Comparison of ENCODE assay signal across 8 mouse cellular contexts in the genomic region with DNA sequence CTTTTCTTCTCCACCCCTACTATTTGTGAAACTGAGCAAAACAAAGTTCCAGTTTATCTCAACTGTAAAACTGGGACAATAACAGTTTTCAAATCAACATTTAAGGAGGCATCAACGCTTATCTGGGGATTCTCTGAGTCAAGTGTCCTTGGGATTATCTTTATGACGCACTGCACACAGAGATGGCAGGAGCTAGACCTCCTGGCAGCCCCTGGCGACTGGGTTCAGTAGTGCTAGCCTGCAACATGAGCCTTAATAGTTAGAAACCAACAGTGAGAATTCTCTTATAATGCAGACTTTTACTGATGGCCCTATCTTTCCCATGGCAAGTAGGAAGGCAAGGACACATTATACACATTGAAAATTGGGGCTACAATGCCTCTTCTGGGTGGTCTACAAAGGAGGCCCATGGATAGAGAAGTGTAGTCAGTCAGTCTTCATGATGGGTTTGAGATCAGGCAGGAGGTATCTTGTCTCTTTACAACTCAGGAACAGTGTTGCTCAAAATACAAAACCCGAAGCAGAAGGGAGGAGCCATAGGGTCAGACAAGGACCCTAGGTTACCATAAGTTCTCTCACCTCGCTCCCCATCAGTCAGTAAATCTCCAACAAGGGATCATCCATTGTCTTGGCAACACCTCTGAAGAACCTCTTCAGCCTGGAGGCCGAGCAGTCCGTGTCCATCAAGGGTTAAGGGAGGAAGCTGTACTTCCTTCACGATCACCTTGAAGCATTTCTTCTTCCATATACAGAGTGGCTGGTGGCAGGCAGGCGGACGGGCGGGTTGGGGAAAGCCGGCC. TPM values are rescaled to one million over a fixed set of nuclear protein-coding genes. Genes with fewer than 3 reads are reported as not detected.
A peak's percentile ranks its signal among the peaks of the same experiment; 100 is the strongest.
DNase-seq lines count a peak whose midpoint lies in the region; ATAC-seq and TF ChIP-seq lines count a peak whose summit lies in the region.

No protein-coding gene starts in this region.

- TF ChIP-seq EP300 in MEL (IDR thresholded peaks at IDR 0.05; ENCODE audit: low read depth in 1 of 2, low read length in 2 of 2) = peak; percentile 40 to 49; a peak in 2 of 4 replicates

- H3K4me3 ChIP-seq in layer of hippocampus, adult 2 months = peak overlapping the region; percentile 91
- peak overlapping the region; percentile 86 to 99 for H3K4me3 ChIP-seq in MEL (ENCODE audit: control insufficient read depth in 1 of 2, insufficient read depth in 1 of 2, low read depth in 2 of 2, low read length in 2 of 2)
- H3K4me3 ChIP-seq in midbrain, embryonic 16.5 days (ENCODE audit: low read depth, low read length) = peak overlapping the region; percentile 92

- peak overlapping the region; percentile 97 for H3K9ac ChIP-seq in MEL (ENCODE audit: control insufficient read depth, low read depth, low read length, poor library complexity, severe bottlenecking)
- peak overlapping the region; percentile 94 for H3K9ac ChIP-seq in midbrain, embryonic 16.5 days (ENCODE audit: low read depth, low read length)

- 12% methylated on average over 12 of the region's 12 CpGs for WGBS in midbrain, embryonic 16.5 days

- H3K9me3 ChIP-seq in MEL (replicated peaks; ENCODE audit: insufficient read depth, low read length) = no peaks in the 10 kb centered on the region
- no peaks in the 10 kb centered on the region for H3K9me3 ChIP-seq in midbrain, embryonic 16.5 days (replicated peaks; ENCODE audit: control insufficient read depth, low read length, poor library complexity, severe bottlenecking)

- peak; percentile 1; the same call in 1 of the 2 replicates for ATAC-seq in midbrain, embryonic 16.5 days

- H3K27me3 ChIP-seq in MEL (ENCODE audit: control insufficient read depth in 1 of 2, insufficient read depth in 2 of 2, low read length in 2 of 2) = no peaks in the 10 kb centered on the region
- H3K27me3 ChIP-seq in midbrain, embryonic 16.5 days (ENCODE audit: control insufficient read depth, insufficient read depth, low read depth, low read length) = no peaks in the 10 kb centered on the region

- peaks cover 14 to 47% of the 10 kb centered on the region in 2 experiments for H3K4me1 ChIP-seq in MEL (ENCODE audit: control insufficient read depth in 1 of 2, insufficient read depth in 2 of 2, low read length in 2 of 2)
- peaks cover 19% of the 10 kb centered on the region for H3K4me1 ChIP-seq in midbrain, embryonic 16.5 days (ENCODE audit: control insufficient read depth, insufficient read depth, low read length)

- peak overlapping the region; percentile 86 for H3K27ac ChIP-seq in layer of hippocampus, adult 2 months
- peak overlapping the region; percentile 63 for H3K27ac ChIP-seq in MEL (ENCODE audit: control insufficient read depth, low read depth, low read length)
- peak overlapping the region; percentile 76 for H3K27ac ChIP-seq in midbrain, embryonic 16.5 days (ENCODE audit: low read length)

- peak; percentile 60 for TF ChIP-seq CTCF in layer of hippocampus, adult 2 months (conservative IDR thresholded peaks at IDR 0.05)
- TF ChIP-seq CTCF in MEL (IDR thresholded peaks at IDR 0.05 in 2 of 3, conservative IDR thresholded peaks at IDR 0.05 in 1 of 3; ENCODE audit: control insufficient read depth in 1 of 3, insufficient read depth in 1 of 3, low read depth in 2 of 3, low read length in 3 of 3, poor library complexity in 1 of 3, severe bottlenecking in 1 of 3) = peak; percentile 13 to 47 (median 39); a peak in 4 of 6 replicates

- TF ChIP-seq RAD21 in MEL (IDR thresholded peaks at IDR 0.05; ENCODE audit: low read depth, low read length) = no peak

- no peak for TF ChIP-seq POLR2A in MEL (IDR thresholded peaks at IDR 0.05; ENCODE audit: control insufficient read depth in 1 of 2, insufficient read depth in 1 of 2, low read depth in 1 of 2, low read length in 2 of 2, poor library complexity in 1 of 2)

- peaks cover 0 to 47% of the 10 kb centered on the region in 2 experiments; a peak in 2 of 4 replicates for H3K36me3 ChIP-seq in MEL (ENCODE audit: control insufficient read depth in 1 of 2, insufficient read depth in 2 of 2, low read length in 2 of 2)
- H3K36me3 ChIP-seq in midbrain, embryonic 16.5 days (ENCODE audit: control insufficient read depth, insufficient read depth, low read length) = no peaks in the 10 kb centered on the region

- no peak for DNase-seq in layer of hippocampus, adult 2 months (ENCODE audit: low spot score in 2 of 2)
- DNase-seq in layer of hippocampus, postnatal 36 days = no peak
- peak; percentile 79 for DNase-seq in MEL (ENCODE audit: low read depth, low spot score)
- peak; percentile 17 to 22 for DNase-seq in cerebellum, postnatal 36 days
- DNase-seq in induced T-regulatory cell, adult 2 months (ENCODE audit: low read depth) = peak; percentile 51
- DNase-seq in right cerebral cortex, postnatal 4 days = no peak
- DNase-seq in kidney, adult 8-10 months = no peak

- H3K79me2 ChIP-seq in MEL (ENCODE audit: control insufficient read depth, insufficient read depth, low read length, poor library complexity) = peaks cover 37% of the 10 kb centered on the region

- peak overlapping the region; percentile 78 for H3K4me2 ChIP-seq in midbrain, embryonic 16.5 days (ENCODE audit: low read length)

TF ChIP-seq in MEL, 35 proteins besides CTCF, POLR2A, EP300 and RAD21:
- peak; percentile 17; the same call in 1 of the 2 replicates for TF ChIP-seq RCOR1 (IDR thresholded peaks at IDR 0.05; ENCODE audit: low read depth, low read length)
- no peak for TF ChIP-seq UBTF (IDR thresholded peaks at IDR 0.05; ENCODE audit: borderline replicate concordance, insufficient read depth, low read depth, low read length)
- TF ChIP-seq TCF12 (IDR thresholded peaks at IDR 0.05; ENCODE audit: low read depth, low read length) = peak; percentile 32; the same call in 1 of the 2 replicates
- 0 out of 2 replicates have a peak, but pooled peaks have one; percentile 12 for TF ChIP-seq POLR2AphosphoS2 (IDR thresholded peaks at IDR 0.05; ENCODE audit: low read length)
- TF ChIP-seq ETS1 (IDR thresholded peaks at IDR 0.05; ENCODE audit: low read depth, low read length) = 0 out of 2 replicates have a peak, but pooled peaks have one; percentile 44
- TF ChIP-seq SMC3 (IDR thresholded peaks at IDR 0.05; ENCODE audit: low read depth, low read length) = peak; percentile 31
- 0 out of 2 replicates have a peak, but pooled peaks have one; percentile 4 for TF ChIP-seq TBP (IDR thresholded peaks at IDR 0.05; ENCODE audit: low read depth, low read length)
- peak; percentile 58 for TF ChIP-seq GATA1 (IDR thresholded peaks at IDR 0.05; ENCODE audit: low read depth, low read length)
- TF ChIP-seq SIN3A (IDR thresholded peaks at IDR 0.05; ENCODE audit: low read length) = peak; percentile 40; the same call in 1 of the 2 replicates
- TF ChIP-seq MEF2A (IDR thresholded peaks at IDR 0.05; ENCODE audit: extremely low read depth, insufficient replicate concordance, low read depth, low read length, poor library complexity, severe bottlenecking) = no peak

RNA-seq across cellular contexts. Expression of a gene that starts 0.7 kb away (rescaled TPM):
- total RNA-seq in layer of hippocampus, adult 2 months (2021) = 1 to 10 TPM; 8.8 to 9.5 TPM
- total RNA-seq in layer of hippocampus, postnatal 36 days (2021) = 1 to 10 TPM; 8.8 to 9.3 TPM
- 12.0 and 12.3 TPM in 2 replicates for total RNA-seq in MEL (2012; rRNA removed)
- polyA plus RNA-seq in MEL (2012; ENCODE audit: insufficient read depth in 1 of 2, insufficient read length in 2 of 2, low read depth in 1 of 2, low replicate concordance in 2 of 2, missing spikeins in 1 of 2) = 10 to 100 TPM in 1 of 2 experiments, not detected in 1; 24.4 TPM
- 26.1 and 26.3 TPM in 2 replicates for polyA plus RNA-seq in midbrain, embryonic 16.5 days (2015; fragmentation: Nextera tagmentation; extraction: Ambion mirVana)

Comparison
In these comparisons a context has a peak if more than half of its experiments do, and no peak if none do; other contexts are left out.
1. DNase-seq: peak in MEL (single experiment), cerebellum, postnatal 36 days (2 of 2) and induced T-regulatory cell, adult 2 months (single experiment); none in layer of hippocampus, adult 2 months (0 of 2), layer of hippocampus, postnatal 36 days (0 of 2), right cerebral cortex, postnatal 4 days (single experiment) and kidney, adult 8-10 months (0 of 2).
2. Peak in every context shown above with its lines, with median percentiles within 50 percentile points of each other: H3K27ac ChIP-seq and H3K4me3 ChIP-seq.